Mouse (Mus musculus) megakaryocyte, embryonic 14.5 days (primary cell): ENCODE data around the gene Tmem143.

Source experiments
- FLI1 ChIP-seq: IDR thresholded peaks from 2 replicates; pipeline ENCODE4 v1.6.1; 2012; ENCODE audit warnings: low read length, inconsistent platforms, mixed read lengths
- GATA1 ChIP-seq: IDR thresholded peaks from 3 replicates; pipeline ENCODE4 v1.6.1; 2012; ENCODE audit warnings: mixed read lengths, low read length, inconsistent platforms, borderline replicate concordance

- TF ChIP-seq GATA1 (no peak), FLI1 (peak; percentile 91)
Measured at GRCm38 (mm10) chr7:45922928-45923761, 26.4 kb downstream of the Tmem143 start.
